Mouse (Mus musculus) liver, embryonic 16.5 days (tissue): Measurements from ENCODE around the gene Hpd. TPM values are rescaled to one million over a fixed set of nuclear protein-coding genes. Genes with fewer than 3 reads are reported as not detected.
A peak's percentile ranks its signal among the peaks of the same experiment; 100 is the strongest.

Source experiments
- ATAC-seq: fragments of 200-750 bp; cut with Nextera tagmentation; 2 replicates; pipeline ENCODE4 v1.8.0; 2017; ENCODE audit warnings: low read depth, mild to moderate bottlenecking, moderate number of reproducible peaks, moderate library complexity
- H3K27ac ChIP-seq: fragments of 300-500 bp; sonication (generic); 2 replicates; pipeline ENCODE4 v1.5.1; 2014; ENCODE audit warnings: mild to moderate bottlenecking, low read length
- H3K27me3 ChIP-seq: fragments of 300-500 bp; sonication (generic); 2 replicates; pipeline ENCODE4 v1.6.1; 2014; ENCODE audit warnings: low read depth, low read length, mixed read lengths; ENCODE audit not compliant: control insufficient read depth, insufficient read depth
- H3K36me3 ChIP-seq: fragments of 300-500 bp; sonication (generic); 2 replicates; pipeline ENCODE4 v1.6.1; 2014; ENCODE audit warnings: mild to moderate bottlenecking; ENCODE audit not compliant: control insufficient read depth, insufficient read depth
- H3K4me1 ChIP-seq: fragments of 300-500 bp; sonication (generic); 2 replicates; pipeline ENCODE4 v1.6.1; 2014; ENCODE audit warnings: low read depth, low read length, mixed read lengths; ENCODE audit not compliant: control insufficient read depth
- H3K4me2 ChIP-seq: fragments of 300-500 bp; sonication (generic); 2 replicates; pipeline ENCODE4 v1.6.1; 2014; ENCODE audit warnings: low read depth, low read length, mixed read lengths
- H3K4me3 ChIP-seq: fragments of 300-500 bp; sonication (generic); 2 replicates; pipeline ENCODE4 v1.5.1; 2014; ENCODE audit warnings: low read depth, mild to moderate bottlenecking, low read length
- H3K9ac ChIP-seq: fragments of 300-500 bp; sonication (generic); 2 replicates; pipeline ENCODE4 v1.6.1; 2014; ENCODE audit warnings: low read depth, low read length
- H3K9me3 ChIP-seq: fragments of 300-500 bp; sonication (generic); replicated peaks from 2 replicates; pipeline ENCODE4 v1.6.1; 2016; ENCODE audit warnings: low read length; ENCODE audit not compliant: control insufficient read depth
- WGBS: fragments of 180-500 bp; shearing (Covaris S2); extraction: QIAGEN DNeasy Blood & Tissue Kit; methylation state at CpG from one replicate; pipeline ENCODE4 v1.1.7; 2014; ENCODE audit not compliant: insufficient replicate concordance; 5-methylcytosine and 5-hydroxymethylcytosine counted together
- polyA plus RNA-seq: library from polyadenylated mRNA; unstranded; fragments of >200 nt; fragmentation: Nextera tagmentation; extraction: Ambion mirVana; gene quantifications from 2 replicates; pipeline ENCODE4 v1.2.1, GENCODE M21; 2015

Hpd gene
- polyA plus RNA-seq, 1 experiment from 2014 or later: 129 TPM

- peaks cover 50% of the 10 kb centered on the region for H3K4me1 ChIP-seq
- peak overlapping the region; percentile 59 for H3K4me2 ChIP-seq
- no peaks in the 10 kb centered on the region for H3K27me3 ChIP-seq
- no peaks in the 10 kb centered on the region for H3K9me3 ChIP-seq
- peak overlapping the region; percentile 93 for H3K27ac ChIP-seq
- peak overlapping the region; percentile 29 for H3K4me3 ChIP-seq
- H3K9ac ChIP-seq: peak overlapping the region; percentile 58
- ATAC-seq: peak; percentile 93
- WGBS: 36% methylated on average over 5 of the region's 5 CpGs
- no peaks in the 10 kb centered on the region for H3K36me3 ChIP-seq
Measured at GRCm38 (mm10) chr5:123193436-123193835, 10.9 kb upstream of the Hpd start.

GRCm38 (mm10) chr5:123192606-123193150, 10.2 kb upstream of the Hpd start:
- Histone ChIP-seq H3K27ac (peak overlapping the region; percentile 93), H3K9ac (peak overlapping the region; percentile 38; the same call in 1 of the 2 replicates), H3K4me1 (peaks cover 50% of the 10 kb centered on the region), H3K36me3 (no peaks in the 10 kb centered on the region), H3K9me3 (no peaks in the 10 kb centered on the region), H3K27me3 (no peaks in the 10 kb centered on the region), H3K4me2 (peak overlapping the region; percentile 59), H3K4me3 (no peak overlapping the region)
- ATAC-seq: no peak
- 53% methylated on average over 9 of the region's 9 CpGs for WGBS

DNA sequence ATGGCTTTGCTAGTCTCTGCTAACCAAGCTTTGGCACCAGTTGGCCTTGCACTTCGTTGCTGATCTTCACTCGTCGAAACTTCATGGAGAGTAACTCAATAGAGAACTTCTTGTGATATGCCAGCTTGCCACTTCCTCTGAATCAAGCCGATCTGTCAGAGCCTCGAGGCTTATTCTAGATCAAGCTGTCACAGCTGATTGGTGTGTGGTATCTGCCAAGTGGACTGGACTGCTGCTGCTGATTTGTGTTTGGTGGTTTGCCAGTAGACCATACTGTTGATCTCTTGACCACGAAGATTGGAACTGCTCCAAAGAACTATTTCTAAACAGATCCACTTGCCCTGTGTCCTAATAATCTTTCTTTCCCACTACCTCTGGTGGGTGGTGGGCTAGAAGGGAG, 8.9 kb upstream of the Hpd start:
- Histone ChIP-seq H3K4me3 (no peak overlapping the region), H3K36me3 (no peaks in the 10 kb centered on the region), H3K9me3 (no peaks in the 10 kb centered on the region), H3K27ac (peak overlapping the region; percentile 47), H3K4me1 (peaks cover 50% of the 10 kb centered on the region), H3K9ac (no peak overlapping the region), H3K27me3 (no peaks in the 10 kb centered on the region), H3K4me2 (no peak overlapping the region)
- WGBS: 36% methylated on average over 6 of the region's 6 CpGs
- no peak for ATAC-seq

DNA sequence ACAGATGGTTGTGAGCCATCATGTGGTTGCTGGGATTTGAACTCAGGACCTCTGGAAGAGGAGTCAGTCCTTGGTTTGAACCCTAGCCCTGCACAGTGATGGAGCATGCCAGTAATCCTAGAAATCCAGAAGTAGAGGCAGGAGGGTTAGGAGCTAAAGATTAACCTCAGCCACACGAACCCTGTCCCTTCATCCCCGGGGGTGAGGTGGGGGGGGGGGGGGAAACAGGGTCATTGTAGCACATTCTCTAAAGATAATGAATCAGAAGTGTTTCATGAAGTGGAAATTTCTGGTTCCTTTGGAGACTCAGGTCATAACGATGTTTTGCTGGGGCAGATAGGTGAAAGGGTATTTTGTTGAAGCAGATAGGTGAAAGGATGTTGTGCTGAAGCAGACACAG, 8.4 kb upstream of the Hpd start:
- ATAC-seq: no peak
- Histone ChIP-seq H3K9ac (no peak overlapping the region), H3K4me3 (no peak overlapping the region), H3K9me3 (no peaks in the 10 kb centered on the region), H3K27ac (no peak overlapping the region), H3K4me2 (no peak overlapping the region), H3K4me1 (peaks cover 45% of the 10 kb centered on the region), H3K27me3 (no peaks in the 10 kb centered on the region), H3K36me3 (no peaks in the 10 kb centered on the region)
- 67% methylated on average over 3 of the region's 3 CpGs for WGBS

- Histone ChIP-seq H3K36me3 (no peaks in the 10 kb centered on the region), H3K9me3 (no peaks in the 10 kb centered on the region), H3K4me1 (peaks cover 11% of the 10 kb centered on the region), H3K27me3 (no peaks in the 10 kb centered on the region; the same call in 1 of the 2 replicates), H3K4me2 (no peak overlapping the region), H3K4me3 (no peak overlapping the region), H3K27ac (no peak overlapping the region), H3K9ac (no peak overlapping the region)
- no peak for ATAC-seq
- WGBS: 81% methylated on average over 3 of the region's 3 CpGs
Measured at GRCm38 (mm10) chr5:123187306-123187705, 4.8 kb upstream of the Hpd start.

- no peaks in the 10 kb centered on the region for H3K36me3 ChIP-seq
- no peaks in the 10 kb centered on the region; the same call in 1 of the 2 replicates for H3K27me3 ChIP-seq
- H3K9ac ChIP-seq: no peak overlapping the region
- no peak overlapping the region for H3K27ac ChIP-seq
- H3K9me3 ChIP-seq: no peaks in the 10 kb centered on the region
- ATAC-seq: no peak
- no peak overlapping the region for H3K4me3 ChIP-seq
- WGBS: 66% methylated on average over 6 of the region's 6 CpGs
- H3K4me2 ChIP-seq: no peak overlapping the region
- H3K4me1 ChIP-seq: no peaks in the 10 kb centered on the region; the same call in 1 of the 2 replicates
Measured at GRCm38 (mm10) chr5:123185966-123186365, 3.4 kb upstream of the Hpd start.

DNA sequence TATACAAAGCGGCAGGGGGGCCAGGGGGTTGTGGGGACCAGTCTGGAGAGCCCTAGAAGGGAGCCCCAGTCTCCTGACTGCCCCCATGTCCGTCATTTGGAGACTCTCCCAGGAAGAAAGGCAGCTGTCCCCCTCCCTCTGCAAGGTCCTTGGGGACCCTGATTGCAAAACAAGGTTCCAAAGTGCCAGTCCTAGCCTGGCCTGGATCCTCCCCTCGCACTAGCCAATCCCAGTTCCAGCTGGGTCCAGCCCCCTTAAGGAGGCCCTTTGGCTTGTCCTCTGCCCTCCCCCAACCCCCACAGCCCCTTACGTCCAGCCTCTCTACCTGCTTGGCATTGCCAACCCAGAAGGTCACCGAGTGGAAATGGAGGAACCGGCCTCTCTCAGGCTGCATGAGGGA, 991 bp downstream of the Hpd start:
- H3K9ac ChIP-seq: peak overlapping the region; percentile 1; the same call in 1 of the 2 replicates
- peak; percentile 85 for ATAC-seq
- no peaks in the 10 kb centered on the region for H3K9me3 ChIP-seq
- peak overlapping the region; percentile 58 for H3K27ac ChIP-seq
- peak overlapping the region; percentile 2 for H3K4me3 ChIP-seq
- peak overlapping the region; percentile 28; the same call in 1 of the 2 replicates for H3K4me2 ChIP-seq
- 67% methylated on average over 6 of the region's 6 CpGs for WGBS
- H3K36me3 ChIP-seq: no peaks in the 10 kb centered on the region; the same call in 1 of the 2 replicates
- no peaks in the 10 kb centered on the region; the same call in 1 of the 2 replicates for H3K27me3 ChIP-seq
- peaks cover 4% of the 10 kb centered on the region for H3K4me1 ChIP-seq

GRCm38 (mm10) chr5:123180390-123180789, 2.1 kb downstream of the Hpd start:
- Histone ChIP-seq H3K36me3 (no peaks in the 10 kb centered on the region; the same call in 1 of the 2 replicates), H3K27me3 (no peaks in the 10 kb centered on the region; the same call in 1 of the 2 replicates), H3K9me3 (no peaks in the 10 kb centered on the region), H3K4me3 (peak overlapping the region; percentile 1; the same call in 1 of the 2 replicates), H3K4me2 (peak overlapping the region; percentile 18; the same call in 1 of the 2 replicates), H3K4me1 (peaks cover 4% of the 10 kb centered on the region), H3K27ac (no peak overlapping the region), H3K9ac (no peak overlapping the region)
- WGBS: 78% methylated on average over 15 of the region's 15 CpGs
- ATAC-seq: no peak

DNA sequence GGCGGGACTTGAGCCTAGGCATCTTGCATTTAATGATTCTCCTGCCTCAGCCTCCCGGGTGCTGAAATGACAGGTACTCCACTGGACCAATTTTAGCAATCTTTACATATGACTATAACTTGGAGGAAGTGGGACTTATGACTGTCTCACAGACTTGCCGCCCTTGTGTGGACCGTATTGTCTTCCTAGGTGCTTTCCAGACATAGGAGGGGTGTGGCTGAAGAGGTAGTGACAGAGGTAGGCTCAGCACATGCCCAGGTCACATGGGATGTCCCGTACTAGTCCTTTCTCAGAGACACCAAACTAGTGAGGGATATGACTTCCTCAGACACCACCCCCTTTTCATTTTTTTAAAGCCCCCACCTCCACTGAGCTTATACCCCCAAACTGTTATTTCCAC, 3.7 kb downstream of the Hpd start:
- Histone ChIP-seq H3K9me3 (no peaks in the 10 kb centered on the region), H3K27ac (no peak overlapping the region), H3K27me3 (no peaks in the 10 kb centered on the region), H3K4me1 (peaks cover 4% of the 10 kb centered on the region), H3K36me3 (no peaks in the 10 kb centered on the region; the same call in 1 of the 2 replicates), H3K4me3 (no peak overlapping the region), H3K9ac (no peak overlapping the region), H3K4me2 (no peak overlapping the region)
- WGBS: 70% methylated on average over 5 of the region's 5 CpGs
- no peak for ATAC-seq
